Mouse (Mus musculus) limb, embryonic 11.5 days (tissue): ENCODE data around the gene Serp1. TPM values are rescaled to one million over a fixed set of nuclear protein-coding genes. Genes with fewer than 3 reads are reported as not detected.

Experiments used
- polyA plus RNA-seq: library from polyadenylated mRNA; unstranded; fragments of >200 nt; fragmentation: Nextera tagmentation; extraction: Ambion mirVana; gene quantifications from 2 replicates; pipeline ENCODE4 v1.2.1, GENCODE M21; 2014

Gene Serp1
- polyA plus RNA-seq, 1 experiment from 2014 or later = 165 TPM

Other genes with a start within 250 kb of the Serp1 start
- 12.0 and 14.3 TPM in 2 replicates for gene Tsc22d2, start 111.2 kb downstream of the Serp1 start, polyA plus RNA-seq
- gene Eif2a, start 71 bp downstream of the Serp1 start, polyA plus RNA-seq = 63.2 and 66.3 TPM in 2 replicates
- 20.1 and 21.0 TPM in 2 replicates for gene Selenot, start 50.7 kb upstream of the Serp1 start, polyA plus RNA-seq
- 0.08 TPM in 1 of 2 replicates, not detected in the other for gene Erich6, start 111.3 kb upstream of the Serp1 start, polyA plus RNA-seq
- 4.2 and 5.1 TPM in 2 replicates for gene Siah2, start 166.5 kb upstream of the Serp1 start, polyA plus RNA-seq